Mouse (Mus musculus): Measurements from ENCODE around the gene Apobr.

- no peak for TF ChIP-seq CTCF (IDR thresholded peaks at IDR 0.05; ENCODE audit: insufficient read depth, low read length)
- no peak for TF ChIP-seq POLR2A (IDR thresholded peaks at IDR 0.05; ENCODE audit: borderline replicate concordance, extremely low read depth, low read depth, low read length)
Measured at GRCm38 (mm10) chr7:126623381-126623780, 38.6 kb downstream of the Apobr start.
